Mouse (Mus musculus): ENCODE measurements around the gene Mtx1. TPM values are rescaled to one million over a fixed set of nuclear protein-coding genes. Genes with fewer than 3 reads are reported as not detected.

Mtx1 gene
- polyA plus RNA-seq, 1 experiment = 482 TPM

GRCm38 (mm10) chr3:89231345-89231744, 4.5 kb upstream of the Mtx1 start:
- Histone ChIP-seq H3K4me3 (ENCODE audit: control insufficient read depth, low read depth, low read length) (no peak overlapping the region), H3K27me3 (ENCODE audit: control insufficient read depth, insufficient read depth, low read length) (no peaks in the 10 kb centered on the region), H3K36me3 (ENCODE audit: control insufficient read depth, insufficient read depth, low read length) (no peaks in the 10 kb centered on the region), H3K27ac (ENCODE audit: control insufficient read depth, insufficient read depth, low read depth, low read length) (no peak overlapping the region), H3K4me1 (ENCODE audit: control insufficient read depth, insufficient read depth, low read length) (peaks cover 15% of the 10 kb centered on the region)
- no peak for TF ChIP-seq CTCF (IDR thresholded peaks at IDR 0.05; ENCODE audit: control insufficient read depth, insufficient read depth, insufficient replicate concordance, low read depth, low read length)
- no peak for TF ChIP-seq POLR2A (IDR thresholded peaks at IDR 0.05; ENCODE audit: control insufficient read depth, low read depth, low read length)

- H3K4me3 ChIP-seq (ENCODE audit: control insufficient read depth, low read depth, low read length) = no peak overlapping the region
- TF ChIP-seq CTCF (IDR thresholded peaks at IDR 0.05; ENCODE audit: control insufficient read depth, insufficient read depth, insufficient replicate concordance, low read depth, low read length) (no peak), POLR2A (IDR thresholded peaks at IDR 0.05; ENCODE audit: control insufficient read depth, low read depth, low read length) (no peak)
- H3K4me1 ChIP-seq (ENCODE audit: control insufficient read depth, insufficient read depth, low read length) = peaks cover 17% of the 10 kb centered on the region
- no peaks in the 10 kb centered on the region for H3K27me3 ChIP-seq (ENCODE audit: control insufficient read depth, insufficient read depth, low read length)
- H3K36me3 ChIP-seq (ENCODE audit: control insufficient read depth, insufficient read depth, low read length) = no peaks in the 10 kb centered on the region
- H3K27ac ChIP-seq (ENCODE audit: control insufficient read depth, insufficient read depth, low read depth, low read length) = no peak overlapping the region
Measured at GRCm38 (mm10) chr3:89230561-89230960, 3.7 kb upstream of the Mtx1 start.

- TF ChIP-seq POLR2A (IDR thresholded peaks at IDR 0.05; ENCODE audit: control insufficient read depth, low read depth, low read length) (no peak), CTCF (IDR thresholded peaks at IDR 0.05; ENCODE audit: control insufficient read depth, insufficient read depth, insufficient replicate concordance, low read depth, low read length) (no peak)
- Histone ChIP-seq H3K36me3 (ENCODE audit: control insufficient read depth, insufficient read depth, low read length) (no peaks in the 10 kb centered on the region), H3K4me3 (ENCODE audit: control insufficient read depth, low read depth, low read length) (peak overlapping the region; percentile 89), H3K27ac (ENCODE audit: control insufficient read depth, insufficient read depth, low read depth, low read length) (no peak overlapping the region), H3K4me1 (ENCODE audit: control insufficient read depth, insufficient read depth, low read length) (peaks cover 20% of the 10 kb centered on the region), H3K27me3 (ENCODE audit: control insufficient read depth, insufficient read depth, low read length) (no peaks in the 10 kb centered on the region)
Measured at GRCm38 (mm10) chr3:89229276-89229675, 2.4 kb upstream of the Mtx1 start.

GRCm38 (mm10) chr3:89228836-89229235, 1.9 kb upstream of the Mtx1 start, which contains the start of gene Muc1:
TSS of gene Muc1 (plus strand) at chr3:89229057.
- H3K4me1 ChIP-seq (ENCODE audit: control insufficient read depth, insufficient read depth, low read length) = peaks cover 20% of the 10 kb centered on the region
- peak within 1 kb of the TSS; percentile 76 for H3K27ac ChIP-seq (ENCODE audit: control insufficient read depth, insufficient read depth, low read depth, low read length)
- H3K36me3 ChIP-seq (ENCODE audit: control insufficient read depth, insufficient read depth, low read length) = no peaks in the 10 kb centered on the region
- H3K27me3 ChIP-seq (ENCODE audit: control insufficient read depth, insufficient read depth, low read length) = no peaks in the 10 kb centered on the region
- H3K4me3 ChIP-seq (ENCODE audit: control insufficient read depth, low read depth, low read length) = peak within 1 kb of the TSS; percentile 89
- TF ChIP-seq CTCF (IDR thresholded peaks at IDR 0.05; ENCODE audit: control insufficient read depth, insufficient read depth, insufficient replicate concordance, low read depth, low read length) (no peak), POLR2A (IDR thresholded peaks at IDR 0.05; ENCODE audit: control insufficient read depth, low read depth, low read length) (no peak)

- peak overlapping the region; percentile 76 for H3K27ac ChIP-seq (ENCODE audit: control insufficient read depth, insufficient read depth, low read depth, low read length)
- H3K4me3 ChIP-seq (ENCODE audit: control insufficient read depth, low read depth, low read length) = peak overlapping the region; percentile 89
- no peaks in the 10 kb centered on the region for H3K27me3 ChIP-seq (ENCODE audit: control insufficient read depth, insufficient read depth, low read length)
- TF ChIP-seq POLR2A (IDR thresholded peaks at IDR 0.05; ENCODE audit: control insufficient read depth, low read depth, low read length) = peak; percentile 56; the same call in 1 of the 2 replicates
- TF ChIP-seq CTCF (IDR thresholded peaks at IDR 0.05; ENCODE audit: control insufficient read depth, insufficient read depth, insufficient replicate concordance, low read depth, low read length) = peak; percentile 98
- H3K36me3 ChIP-seq (ENCODE audit: control insufficient read depth, insufficient read depth, low read length) = no peaks in the 10 kb centered on the region
- peaks cover 20% of the 10 kb centered on the region for H3K4me1 ChIP-seq (ENCODE audit: control insufficient read depth, insufficient read depth, low read length)
Measured at GRCm38 (mm10) chr3:89228180-89228549, 1.3 kb upstream of the Mtx1 start.

- peaks cover 20% of the 10 kb centered on the region for H3K4me1 ChIP-seq (ENCODE audit: control insufficient read depth, insufficient read depth, low read length)
- H3K27me3 ChIP-seq (ENCODE audit: control insufficient read depth, insufficient read depth, low read length) = no peaks in the 10 kb centered on the region
- H3K36me3 ChIP-seq (ENCODE audit: control insufficient read depth, insufficient read depth, low read length) = no peaks in the 10 kb centered on the region; the same call in 1 of the 2 replicates
- peak overlapping the region; percentile 89 for H3K4me3 ChIP-seq (ENCODE audit: control insufficient read depth, low read depth, low read length)
- TF ChIP-seq POLR2A (IDR thresholded peaks at IDR 0.05; ENCODE audit: control insufficient read depth, low read depth, low read length) = 0 out of 2 replicates have a peak, but pooled peaks have one; percentile 52
- no peak for TF ChIP-seq CTCF (IDR thresholded peaks at IDR 0.05; ENCODE audit: control insufficient read depth, insufficient read depth, insufficient replicate concordance, low read depth, low read length)
- H3K27ac ChIP-seq (ENCODE audit: control insufficient read depth, insufficient read depth, low read depth, low read length) = peak overlapping the region; percentile 76
Measured at GRCm38 (mm10) chr3:89227307-89228179, 655 bp upstream of the Mtx1 start.

GRCm38 (mm10) chr3:89226361-89226760, 527 bp downstream of the Mtx1 start:
- Histone ChIP-seq H3K27ac (ENCODE audit: control insufficient read depth, insufficient read depth, low read depth, low read length) (no peak overlapping the region; the same call in 1 of the 2 replicates), H3K27me3 (ENCODE audit: control insufficient read depth, insufficient read depth, low read length) (no peaks in the 10 kb centered on the region), H3K36me3 (ENCODE audit: control insufficient read depth, insufficient read depth, low read length) (no peaks in the 10 kb centered on the region; the same call in 1 of the 2 replicates), H3K4me1 (ENCODE audit: control insufficient read depth, insufficient read depth, low read length) (peaks cover 20% of the 10 kb centered on the region), H3K4me3 (ENCODE audit: control insufficient read depth, low read depth, low read length) (peak overlapping the region; percentile 89)
- no peak for TF ChIP-seq POLR2A (IDR thresholded peaks at IDR 0.05; ENCODE audit: control insufficient read depth, low read depth, low read length)
